Comparison of ENCODE assay signal across 9 mouse cellular contexts in genomic region chr12:75951328-75951727, GRCm38 (mm10).
DNase-seq lines count a peak whose midpoint lies in the region; ATAC-seq and TF ChIP-seq lines count a peak whose summit lies in the region.
"Had no signal": no experiment of that assay in that cellular context is flagged by ENCODE, and none has a peak within 500 bp of the region (broad histone marks: within the 10 kb centered on the region; RNA-seq: fewer than 3 reads in every experiment).

No protein-coding gene starts in this region.

- no peak overlapping the region for H3K27ac ChIP-seq in cerebellum, adult 2 months (ENCODE audit: insufficient read depth, low read length)
- H3K27ac ChIP-seq: liver, embryonic 15.5 days had no signal

- no peaks in the 10 kb centered on the region for H3K4me1 ChIP-seq in cerebellum, adult 2 months (ENCODE audit: control insufficient read depth, insufficient read depth, low read length)
- H3K4me1 ChIP-seq: liver, embryonic 15.5 days had no signal

- intact Hi-C loops in heart, postnatal 14 days (cut with DNase I) = loop anchor here (5.0 kb wide), 1 partner anchor 164 kb away; no protein-coding TSS in a partner anchor
- intact Hi-C loops in heart, postnatal 25 days (cut with DNase I) = loop anchor here (5.0 kb wide), 1 partner anchor 154 kb away; no protein-coding TSS in a partner anchor

- peak; percentile 70 for TF ChIP-seq CTCF in cerebellum, adult 2 months (IDR thresholded peaks at IDR 0.05; ENCODE audit: borderline replicate concordance, insufficient read depth, low read depth, low read length)

- WGBS in cerebellum, adult 2 months = 70% methylated on average over 5 of the region's 5 CpGs

- no peak for TF ChIP-seq POLR2A in cerebellum, adult 2 months (IDR thresholded peaks at IDR 0.05; ENCODE audit: borderline replicate concordance, insufficient read depth, low read length)

- no peaks in the 10 kb centered on the region for H3K27me3 ChIP-seq in cerebellum, adult 2 months (ENCODE audit: control insufficient read depth, insufficient read depth, low read length)
- H3K27me3 ChIP-seq: liver, embryonic 15.5 days had no signal

- peak; percentile 30 to 61 for DNase-seq in heart, postnatal 14 days
- DNase-seq in heart, postnatal 25 days (ENCODE audit: low spot score) = no peak
- peak; percentile 56 for DNase-seq in urinary bladder, postnatal 14 days (ENCODE audit: low spot score)
- no peak for DNase-seq in urinary bladder, postnatal 10 days (ENCODE audit: low spot score)
- DNase-seq in cerebellum, adult 2 months = peak; percentile 18 to 37
- peak; percentile 63 for DNase-seq in naive thymus-derived CD4-positive, alpha-beta T cell, adult 2 months (ENCODE audit: low read depth)

- no peak overlapping the region for H3K4me3 ChIP-seq in cerebellum, adult 2 months (replicated peaks; ENCODE audit: insufficient read depth, low read depth, low read length)
- H3K4me3 ChIP-seq: liver, embryonic 15.5 days had no signal

- ATAC-seq in hematopoietic stem cell, adult 5-6 weeks (replicated peaks in 1 of 2; ENCODE audit: insufficient read depth in 1 of 2, low FRiP score in 2 of 2, low TSS enrichment in 1 of 2, low read depth in 1 of 2, poor library complexity in 2 of 2, severe bottlenecking in 2 of 2) = peak; percentile 53 to 68; a peak in 1 of 4 replicates
- no peak for ATAC-seq in activated CD4-positive, CD25-positive, alpha-beta regulatory T cell, adult 4 months

Comparison
In these comparisons a context has a peak if more than half of its experiments do, and no peak if none do; other contexts are left out.
1. DNase-seq: peak in heart, postnatal 14 days (2 of 2), urinary bladder, postnatal 14 days (single experiment), cerebellum, adult 2 months (2 of 2) and naive thymus-derived CD4-positive, alpha-beta T cell, adult 2 months (single experiment); none in heart, postnatal 25 days (single experiment) and urinary bladder, postnatal 10 days (single experiment).